Mouse (Mus musculus): ENCODE results near the gene Tdrd7.

Tdrd7 gene

DNA sequence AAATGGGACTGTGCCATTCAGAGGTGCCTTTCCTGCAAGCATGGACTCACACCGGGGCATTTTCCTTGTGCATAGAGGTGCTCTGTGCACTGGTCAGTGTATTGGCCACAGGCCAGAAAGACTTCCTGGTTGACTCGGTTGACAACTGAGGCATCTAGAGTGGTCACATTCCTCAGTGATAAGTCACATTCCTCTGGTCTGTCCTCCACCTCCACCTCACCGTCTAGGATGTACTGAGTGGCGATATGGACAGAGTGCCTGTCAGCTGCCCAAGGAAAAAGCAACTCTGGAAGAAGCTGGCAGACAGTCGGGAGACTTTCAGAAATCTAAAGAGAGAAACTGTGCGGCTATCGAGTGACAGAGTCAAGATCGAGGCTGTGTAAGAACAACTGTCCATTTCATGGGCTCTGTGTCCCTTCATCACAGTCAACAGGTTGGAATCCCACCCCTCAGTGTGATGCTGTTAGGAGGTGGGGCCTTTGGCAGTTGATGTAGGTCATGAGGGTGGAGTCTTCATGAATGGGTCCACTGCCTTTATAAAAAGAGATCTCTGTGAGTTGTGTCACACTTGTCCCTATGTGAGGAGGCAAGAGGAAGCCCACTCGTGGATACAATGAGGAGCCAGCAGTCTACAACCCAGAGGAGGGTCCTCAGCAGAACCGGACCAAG, at the start of gene Tdrd7:
Tdrd7 (plus strand) TSS at position 564 of the 669 bp plus-strand sequence.
- no peak for DNase-seq

DNA sequence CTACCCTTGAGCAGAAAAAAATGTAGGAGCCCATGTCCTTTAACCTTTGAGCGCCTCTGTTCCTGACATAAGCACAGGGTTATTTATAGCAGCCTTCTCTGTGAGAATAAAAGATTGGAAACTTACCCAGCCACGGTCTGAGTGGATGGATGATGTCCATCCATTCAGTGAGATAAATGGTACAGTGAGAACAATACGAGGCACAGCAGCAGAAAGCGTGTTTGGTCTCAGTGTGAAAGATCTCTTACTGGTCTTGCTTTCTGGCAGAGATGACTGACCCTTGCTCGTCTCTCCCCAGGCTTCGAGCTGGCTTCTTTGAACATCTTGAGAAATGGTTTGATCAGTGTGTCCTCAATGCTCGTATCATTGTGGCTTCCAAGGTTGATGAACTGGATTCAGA, 48.0 kb upstream of the Tdrd7 start:
- DNase-seq: no peak

DNA sequence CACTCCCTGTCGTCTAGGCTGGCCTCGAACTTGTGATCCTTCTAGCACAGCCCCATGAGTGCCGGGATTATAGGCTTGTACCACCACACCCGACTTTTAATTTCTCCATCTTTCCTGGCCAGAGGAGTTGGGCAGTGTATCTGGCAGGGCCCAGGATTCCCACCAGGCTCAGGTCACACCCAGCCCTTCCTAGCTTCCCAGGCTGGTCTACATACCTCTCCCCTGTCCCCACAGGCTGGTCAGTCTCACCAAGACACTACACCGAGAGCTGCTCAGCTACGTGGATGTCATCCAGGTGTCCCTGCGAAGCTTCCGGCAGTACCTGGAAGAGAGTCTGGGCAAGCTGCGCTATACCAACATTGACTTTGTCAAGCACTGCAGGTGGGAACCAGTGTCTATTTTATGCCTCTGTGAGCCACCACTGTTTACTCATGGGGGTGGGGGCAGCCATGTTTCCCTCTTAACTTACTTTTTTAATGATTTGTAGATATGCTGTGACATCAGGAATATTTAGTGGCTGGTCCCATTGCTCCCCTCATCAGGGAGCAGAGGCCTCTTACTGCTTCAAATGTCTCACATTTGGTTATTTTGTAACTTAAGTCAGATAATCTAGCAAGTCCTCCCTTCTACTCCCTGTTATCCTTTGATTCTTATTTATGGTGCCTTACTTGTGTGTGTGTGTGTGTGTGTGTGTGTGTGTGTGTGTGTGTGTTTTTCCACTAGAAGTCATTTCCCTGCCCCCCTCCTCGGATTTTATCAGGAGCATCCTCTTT, 43.3 kb upstream of the Tdrd7 start:
- DNase-seq: no peak

DNA sequence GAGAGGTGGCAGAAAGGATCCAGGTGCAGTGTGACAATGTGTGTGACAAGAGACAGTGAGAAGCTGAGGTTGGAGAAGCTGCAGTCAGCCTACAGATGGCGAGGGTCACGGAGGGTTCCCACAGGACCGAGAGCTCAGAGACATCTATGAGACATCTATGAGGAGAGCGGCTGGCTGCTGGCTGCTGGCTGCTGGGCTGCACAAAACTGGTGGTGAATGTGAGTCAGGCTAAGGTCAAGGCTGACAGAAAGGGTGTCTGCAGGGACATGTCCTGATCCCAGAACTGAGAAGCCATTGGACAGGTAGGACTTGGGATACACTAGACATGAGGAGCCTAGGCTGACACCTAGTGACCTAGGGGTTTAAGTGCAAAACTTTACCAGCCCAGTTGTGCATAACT, 41.1 kb upstream of the Tdrd7 start:
- DNase-seq: no peak

DNA sequence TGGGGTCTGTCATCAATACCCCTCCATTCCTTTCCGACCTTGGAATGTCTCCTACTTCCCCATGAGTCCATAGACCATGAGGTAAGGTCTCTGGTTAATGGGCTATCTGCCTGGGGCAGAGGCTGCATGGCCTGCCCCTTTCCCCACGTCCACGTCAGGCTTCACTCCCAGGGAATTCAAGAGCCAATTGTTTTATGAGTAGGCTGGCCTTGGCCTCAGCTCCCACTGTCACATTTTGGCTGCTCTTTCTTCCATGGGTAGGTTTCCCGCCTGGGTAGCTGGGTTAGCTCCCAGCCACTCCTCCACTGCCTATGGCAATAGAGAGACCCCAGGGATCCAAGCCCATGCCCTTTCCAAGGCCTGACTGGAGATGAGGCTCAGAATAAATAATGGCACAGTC, 36.6 kb upstream of the Tdrd7 start:
- DNase-seq: no peak

DNA sequence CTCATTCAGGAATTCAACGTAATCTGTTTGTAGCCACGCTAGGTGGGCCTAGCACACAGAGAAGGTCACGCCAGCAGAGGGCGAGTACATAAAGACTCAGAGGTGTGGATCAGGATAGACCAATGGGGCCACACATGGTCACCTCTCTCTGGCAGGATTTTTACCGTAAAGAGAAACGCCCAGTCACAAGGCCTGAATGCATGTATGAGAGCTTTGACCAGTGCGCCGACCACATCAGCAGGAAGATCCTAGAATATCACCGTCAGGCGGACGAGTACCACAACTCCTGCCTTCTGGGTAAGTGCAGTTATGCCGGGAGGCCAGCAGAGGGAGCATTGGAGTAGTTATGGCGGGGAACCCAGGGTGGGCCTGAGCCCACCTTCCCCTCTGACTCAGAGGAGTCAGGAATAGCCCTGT, 23.5 kb upstream of the Tdrd7 start:
- DNase-seq: peak; percentile 6

DNA sequence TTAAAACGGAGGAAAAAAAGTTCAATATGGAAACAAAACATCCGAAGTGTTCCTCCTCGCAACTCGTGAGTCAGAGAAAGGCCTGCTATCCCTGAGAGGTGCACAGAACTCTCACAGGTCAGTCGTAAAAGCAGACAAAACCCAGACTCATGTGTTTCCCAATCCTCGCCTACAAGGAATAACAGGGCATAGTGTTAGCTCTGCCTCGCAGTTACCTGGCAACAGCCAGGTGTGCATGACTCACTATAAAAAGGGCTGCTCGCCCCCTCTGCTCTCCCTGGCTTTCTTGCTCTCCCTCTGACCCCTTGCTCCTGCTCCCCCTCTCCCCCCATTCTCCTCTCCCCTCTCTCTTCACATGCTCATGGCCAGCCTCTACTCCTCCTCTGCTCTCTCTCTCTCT, 17.4 kb upstream of the Tdrd7 start:
- DNase-seq: no peak

DNA sequence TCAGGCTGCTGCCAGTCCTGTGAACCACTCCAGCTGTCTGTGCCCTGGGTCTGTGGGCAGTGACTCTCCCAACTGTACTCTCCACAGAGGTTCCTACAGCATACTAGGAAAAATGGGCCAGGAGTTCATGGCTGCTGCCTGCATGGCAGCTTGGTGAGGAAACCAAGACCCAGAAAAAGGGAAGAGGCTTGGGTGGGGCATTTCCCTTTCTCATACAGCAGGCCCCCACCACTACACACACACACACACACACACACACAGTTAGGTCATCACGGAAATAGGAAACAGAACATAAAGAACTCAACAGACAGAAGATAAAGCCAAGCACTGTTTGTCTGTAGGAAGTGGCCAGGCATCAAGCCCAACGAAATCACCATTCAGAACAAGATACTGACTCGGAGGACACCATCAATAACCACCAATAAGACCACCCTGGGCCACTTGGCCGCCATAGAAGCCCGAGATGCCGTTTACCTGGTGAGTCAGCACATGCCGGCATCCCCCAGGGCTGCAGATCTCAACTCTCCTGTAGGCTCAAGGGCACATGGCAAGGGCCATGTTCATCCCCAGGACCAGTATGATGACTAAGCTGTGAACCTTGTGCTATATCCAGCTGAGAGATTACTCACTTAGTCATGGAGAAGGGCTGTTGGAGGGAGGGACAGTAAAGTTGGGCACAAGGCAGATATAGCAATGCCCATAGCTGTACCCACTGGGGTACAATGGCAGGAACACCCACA, 15.9 kb upstream of the Tdrd7 start:
- DNase-seq: no peak

DNA sequence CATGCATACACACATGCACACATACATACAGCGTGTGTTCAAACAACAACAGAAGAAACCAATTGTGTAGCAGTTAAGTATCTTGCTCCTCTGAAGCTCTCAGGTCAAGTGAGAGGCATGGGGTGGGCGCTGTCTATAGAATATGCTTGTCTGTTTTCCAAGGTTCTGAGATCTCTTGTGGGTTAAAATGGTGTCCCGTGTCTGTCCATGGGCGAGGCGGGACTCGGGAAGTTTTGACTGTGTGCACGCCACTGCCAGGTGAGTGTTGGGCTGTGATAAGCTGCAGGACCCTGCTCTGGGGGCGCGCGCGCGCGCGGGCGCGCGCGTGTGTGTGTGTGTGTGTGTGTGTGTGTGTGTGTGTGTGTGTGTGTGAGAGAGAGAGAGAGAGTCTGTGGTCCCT, 13.3 kb upstream of the Tdrd7 start:
- no peak for DNase-seq

DNA sequence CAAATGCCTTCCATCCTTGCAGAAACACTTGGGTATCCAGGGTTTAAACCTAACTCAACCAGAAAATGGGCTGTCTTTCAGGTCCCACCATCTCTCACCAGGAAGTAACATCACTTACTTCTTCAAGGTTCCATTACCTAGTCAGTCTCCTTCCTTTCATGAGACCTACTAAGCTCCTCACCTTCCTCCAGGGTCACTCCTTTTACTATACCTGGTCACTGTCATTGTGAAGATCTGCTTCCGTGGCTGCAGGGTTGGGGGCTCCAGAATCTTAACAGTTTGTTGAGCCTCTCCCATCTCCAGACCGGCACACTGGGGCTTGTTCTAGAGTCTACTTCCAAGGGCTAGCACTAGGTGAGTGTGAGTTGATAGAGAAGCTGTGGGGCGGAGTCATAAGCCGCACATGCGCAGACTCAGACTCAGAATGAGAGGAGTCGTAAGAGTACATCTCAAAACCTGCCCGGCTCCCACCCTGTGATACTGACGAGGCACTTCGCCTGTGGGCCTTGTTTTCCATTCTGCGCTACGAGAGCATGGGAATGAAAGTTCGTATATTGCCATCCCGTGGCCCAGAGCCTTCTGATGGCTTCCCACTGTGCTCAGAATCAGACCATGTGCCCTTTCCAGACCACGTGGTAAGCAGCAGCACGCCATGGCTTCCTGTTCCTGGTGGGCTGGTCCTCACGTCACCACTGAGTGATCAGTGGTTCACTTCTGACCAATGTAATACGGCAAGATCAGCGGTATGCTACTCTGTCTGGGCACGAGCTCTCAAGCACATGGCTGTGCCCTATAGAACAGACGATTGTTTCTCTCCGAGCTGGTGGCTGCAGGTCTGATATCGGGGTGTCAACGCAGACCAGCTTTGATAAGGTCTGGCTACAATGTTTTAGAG, 11.9 kb upstream of the Tdrd7 start:
- DNase-seq: no peak

DNA sequence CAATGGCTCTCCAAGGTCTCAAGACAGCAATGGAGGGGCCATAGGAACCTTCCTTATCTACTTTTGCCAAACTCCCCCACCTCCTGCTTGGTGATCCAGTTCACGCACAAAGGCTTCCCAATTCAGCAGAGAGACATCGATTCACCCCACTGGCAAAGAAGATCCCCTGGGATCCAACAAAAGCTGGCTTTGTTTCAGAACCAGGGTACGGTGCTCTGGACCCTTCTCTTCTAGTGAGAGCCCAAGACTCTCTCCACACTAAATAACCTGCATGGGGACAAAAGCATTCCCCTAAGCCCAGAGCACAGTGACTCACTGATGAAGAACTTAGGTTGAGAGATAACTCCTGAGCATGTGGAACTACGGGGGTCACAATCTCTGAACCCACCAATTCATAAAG, 9.9 kb upstream of the Tdrd7 start:
- DNase-seq: no peak

DNA sequence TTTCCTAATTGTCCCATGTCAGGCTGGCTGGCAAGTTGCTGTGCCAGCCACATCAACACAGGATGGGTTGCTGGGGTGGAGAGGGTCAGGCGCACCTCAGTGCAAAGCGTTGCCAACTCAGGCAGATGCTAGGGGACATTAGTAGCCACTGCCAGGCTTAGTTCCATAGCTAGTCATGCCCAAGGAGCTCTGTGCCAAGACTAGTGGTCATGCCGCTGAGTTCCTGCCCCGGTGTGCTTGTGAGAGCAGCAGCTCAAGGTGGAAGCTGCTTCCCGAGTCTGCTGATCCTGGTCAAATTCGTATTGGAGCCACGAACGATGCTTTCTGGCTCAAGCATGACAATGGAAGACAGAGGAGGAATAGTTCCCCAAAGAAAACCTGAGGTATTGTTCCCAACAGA, 9.0 kb upstream of the Tdrd7 start:
- DNase-seq: no peak

DNA sequence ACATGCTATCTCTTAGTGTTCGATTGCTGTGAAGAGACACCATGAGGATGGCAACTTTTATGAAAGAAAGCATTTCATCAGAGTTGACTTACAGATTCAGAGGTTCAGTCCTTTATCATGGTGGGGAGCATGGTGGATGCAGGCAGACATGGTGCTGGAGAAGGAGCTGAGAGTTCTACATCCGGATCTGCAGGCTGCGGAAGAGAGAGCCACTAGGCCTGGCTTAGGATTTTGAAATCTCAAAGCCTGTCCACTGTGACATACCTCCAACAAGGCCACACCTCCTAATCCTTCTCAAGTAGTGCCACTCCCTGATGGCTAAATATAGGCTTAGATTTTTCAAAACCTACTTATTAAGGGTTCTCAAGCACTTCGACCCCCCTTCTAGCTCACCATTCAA, 8.4 kb upstream of the Tdrd7 start:
- DNase-seq: no peak

DNA sequence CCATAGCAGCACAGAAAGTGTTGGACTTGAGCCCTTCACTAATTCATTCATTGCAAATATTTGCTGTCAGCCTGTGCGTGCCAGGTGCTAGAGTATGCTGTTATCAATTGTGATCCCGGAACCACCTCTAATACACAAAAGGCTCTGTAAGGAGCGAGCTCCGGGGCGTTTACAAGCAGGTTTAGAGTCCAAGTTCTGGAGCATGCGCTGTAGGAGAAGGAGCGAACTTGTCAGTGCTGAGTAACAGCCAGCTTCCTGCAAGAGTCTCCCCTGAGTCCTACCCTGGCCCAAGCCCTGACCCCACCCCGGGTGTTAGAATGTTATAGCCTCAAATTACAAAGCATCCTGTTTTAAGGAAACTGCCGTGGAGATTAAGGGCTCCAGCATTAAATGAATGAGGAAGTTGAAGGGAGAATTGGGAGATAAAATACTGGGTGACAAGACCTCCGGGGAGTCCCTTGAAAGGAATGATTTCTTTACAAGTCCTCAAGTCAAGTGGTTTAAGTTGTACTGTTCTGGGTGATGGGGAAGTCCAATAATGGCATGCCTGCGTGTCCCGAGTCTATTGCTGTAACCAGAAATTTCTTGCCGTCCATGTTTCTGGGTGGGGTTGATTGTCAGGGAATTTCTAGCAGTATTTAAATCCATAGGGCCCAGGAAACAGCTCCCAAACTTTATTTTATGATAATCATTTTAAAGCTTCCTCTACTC, 758 bp downstream of the Tdrd7 start:
- no peak for DNase-seq

DNA sequence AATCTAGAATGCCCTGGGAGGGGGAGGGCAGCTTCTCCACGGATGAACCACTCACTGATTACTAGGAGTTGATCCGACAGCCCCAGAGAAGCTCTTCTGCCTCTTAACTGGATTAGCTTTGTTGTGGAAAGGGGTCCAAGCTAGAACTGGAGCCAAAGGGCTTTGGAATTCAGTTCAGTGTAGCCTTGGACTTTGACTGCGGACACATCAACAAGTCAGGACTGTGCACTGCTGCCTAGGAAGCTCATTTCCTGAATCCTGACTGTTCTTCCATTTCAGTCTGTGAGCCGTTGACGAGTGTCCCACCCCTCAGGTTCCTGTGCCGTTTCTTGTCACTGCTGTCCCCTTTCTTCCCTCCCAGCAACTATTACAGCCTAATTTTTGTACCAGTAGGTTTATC, 1.6 kb downstream of the Tdrd7 start:
- DNase-seq: no peak

DNA sequence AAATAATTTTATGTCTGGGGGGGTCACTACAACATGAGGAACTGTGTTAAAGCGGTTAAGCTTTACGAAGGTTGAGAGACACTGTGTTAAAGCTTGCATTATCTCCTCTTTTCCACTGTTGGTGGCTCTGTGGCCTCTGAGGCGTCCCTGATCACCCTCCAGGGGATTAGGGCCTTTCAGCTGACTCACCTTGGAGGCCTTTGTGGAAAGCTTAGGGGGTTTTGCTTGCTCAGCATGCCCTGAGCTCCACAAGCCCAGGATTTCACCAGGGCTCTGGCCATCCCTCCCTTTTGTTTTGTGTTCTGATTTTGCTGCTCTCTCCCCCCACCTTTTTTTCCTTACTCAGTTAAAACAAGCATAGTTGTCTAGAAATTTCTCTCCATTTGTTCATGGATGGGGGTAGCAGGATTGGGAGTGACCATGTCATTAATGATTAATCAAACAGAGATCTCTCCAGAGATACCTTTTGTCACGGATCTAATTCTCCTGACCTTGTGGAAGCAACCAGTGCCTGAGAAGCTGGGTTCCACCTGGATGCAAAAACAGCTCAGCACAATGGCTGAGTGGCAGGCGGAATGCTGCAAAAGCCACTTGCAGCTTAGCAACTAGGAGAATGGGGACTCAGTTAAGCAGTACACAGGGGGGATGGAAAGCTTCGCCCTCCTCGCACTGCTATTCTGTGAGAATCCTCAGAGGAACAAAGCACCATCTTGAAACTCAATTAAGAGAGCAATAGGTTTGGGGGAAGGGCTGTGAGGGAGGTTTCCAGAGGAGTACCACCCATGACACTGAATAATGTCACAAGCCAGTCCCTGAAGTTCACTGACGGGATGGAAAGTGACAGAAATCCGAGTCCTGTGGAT, 2.6 kb downstream of the Tdrd7 start:
- DNase-seq: no peak

DNA sequence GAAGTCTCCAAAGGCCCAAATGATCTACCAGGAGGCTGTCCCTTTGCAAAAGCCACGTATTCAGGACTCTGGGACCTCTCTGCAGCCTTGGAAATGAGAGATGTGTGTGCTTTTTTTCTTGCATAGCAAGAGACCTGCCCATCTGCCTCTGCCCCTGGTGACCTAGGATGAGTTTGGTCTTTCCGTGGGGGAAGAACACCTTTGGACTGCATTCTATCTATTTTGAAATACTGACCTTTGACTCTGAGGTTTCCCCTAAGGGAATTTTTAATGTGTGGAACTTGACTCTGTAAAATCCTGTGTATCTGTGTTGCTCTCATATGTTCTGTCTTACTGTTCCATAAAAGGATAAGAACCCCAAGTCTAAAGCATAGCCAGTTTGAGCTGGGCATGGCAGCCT, 3.9 kb downstream of the Tdrd7 start:
- no peak for DNase-seq

DNA sequence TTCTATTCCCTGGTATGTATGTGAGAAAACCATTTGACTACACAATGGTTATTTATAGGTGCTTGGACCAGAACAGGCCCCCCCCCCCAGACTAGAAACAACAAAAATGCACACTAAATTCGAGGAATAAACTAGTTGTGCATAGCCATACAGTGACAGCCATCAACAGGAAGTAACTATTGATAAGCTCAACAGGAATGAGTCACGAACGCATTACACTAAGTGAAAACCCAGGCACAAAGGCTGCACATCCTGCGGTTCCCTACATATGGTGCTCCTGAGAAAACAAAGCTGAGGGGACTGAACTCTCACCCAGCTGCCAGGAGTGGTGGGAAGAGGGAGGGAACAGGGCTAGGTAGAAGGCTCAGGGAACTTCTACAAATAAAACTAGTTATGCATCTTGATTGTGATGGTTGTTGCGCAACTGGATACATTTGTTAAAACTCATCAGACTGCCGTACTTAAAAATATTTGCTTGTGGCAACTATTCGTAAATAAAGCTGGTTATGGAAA, 5.0 kb downstream of the Tdrd7 start:
- DNase-seq: no peak

DNA sequence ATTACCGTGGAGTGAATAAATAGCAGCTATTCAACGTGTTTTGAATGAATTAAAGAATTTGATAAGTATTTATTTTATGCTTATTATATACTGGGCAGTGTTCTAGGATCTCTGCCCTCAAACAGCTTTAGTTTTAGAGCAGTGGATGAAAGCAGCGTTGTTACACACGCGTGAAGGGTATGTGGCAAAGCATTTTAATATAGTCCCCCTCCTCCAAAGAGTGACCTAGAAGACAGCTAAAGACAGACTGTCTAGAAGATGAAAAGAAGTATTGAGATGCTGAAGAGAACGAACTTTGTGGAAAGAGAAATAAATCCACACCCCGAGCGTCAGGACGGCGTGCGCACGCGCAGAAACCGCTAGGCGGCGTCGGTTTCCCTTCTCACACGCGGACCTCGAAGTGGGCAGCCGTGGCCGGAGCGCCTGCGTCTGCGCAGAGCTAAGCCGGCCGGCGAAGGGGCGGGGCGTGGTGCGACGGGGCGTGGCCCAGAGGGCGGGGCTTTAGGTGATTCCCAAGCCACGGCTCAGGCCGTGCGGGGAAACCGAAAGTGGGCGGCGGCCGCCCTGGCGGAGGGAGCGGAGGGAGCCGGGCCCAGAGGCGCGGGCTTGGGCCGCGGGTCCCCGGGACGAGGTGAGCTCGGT, 6.8 kb downstream of the Tdrd7 start:
- peak; percentile 98 for DNase-seq

DNA sequence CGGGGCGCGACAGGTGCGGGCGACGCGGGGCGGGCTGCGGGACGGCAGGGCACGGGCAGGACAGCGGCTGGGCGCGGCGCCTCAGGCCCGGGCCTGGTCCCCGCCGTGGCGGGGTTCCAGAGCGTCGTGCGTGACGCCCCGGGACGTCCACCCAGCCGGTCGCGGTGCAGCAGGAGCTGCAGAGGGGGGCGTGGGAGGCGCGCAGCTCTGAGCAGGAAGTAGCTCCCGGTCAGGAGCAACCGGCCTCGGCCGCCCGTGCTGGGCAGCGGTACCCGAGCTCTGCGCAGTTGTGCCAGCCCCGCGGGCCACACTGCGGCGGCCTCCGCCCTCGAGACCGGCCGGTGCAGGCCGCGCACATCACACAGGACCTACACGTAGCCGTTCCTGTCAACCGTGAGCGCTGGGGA, 7.3 kb downstream of the Tdrd7 start:
- no peak for DNase-seq

DNA sequence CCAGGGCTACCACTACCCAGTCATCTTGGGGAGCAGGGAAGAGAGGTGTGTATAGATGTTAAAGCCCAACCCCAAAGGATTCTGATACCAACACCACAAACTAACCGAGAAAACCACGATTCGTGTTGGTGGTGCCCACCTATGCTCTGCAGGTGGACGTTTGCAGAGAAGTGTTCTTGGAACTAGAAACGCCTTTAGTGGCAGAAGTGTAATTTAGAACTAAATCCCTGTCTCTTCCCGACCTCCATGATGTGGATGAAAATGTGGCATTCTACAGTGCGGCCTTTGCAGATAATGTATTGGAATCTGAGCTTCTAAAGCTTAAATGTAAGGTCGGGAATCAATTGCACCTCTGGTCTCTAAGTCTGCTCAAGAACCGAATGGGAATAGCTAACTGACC, 7.8 kb downstream of the Tdrd7 start:
- DNase-seq: no peak

Measured in cerebellum, adult 9-11 months (tissue).